Comparison of ENCODE assay signal across 8 mouse cellular contexts in genomic region chr11:63921044-63921951, GRCm38 (mm10). TPM values are rescaled to one million over a fixed set of nuclear protein-coding genes. Genes with fewer than 3 reads are reported as not detected.
DNase-seq lines count a peak whose midpoint lies in the region; ATAC-seq and TF ChIP-seq lines count a peak whose summit lies in the region.

No protein-coding gene starts in this region.

- peaks cover 72% of the 10 kb centered on the region for H3K4me1 ChIP-seq in limb, embryonic 13.5 days
- H3K4me1 ChIP-seq in neural tube, embryonic 12.5 days, result peaks cover 52% of the 10 kb centered on the region

- peak overlapping the region; percentile 87 for H3K4me2 ChIP-seq in limb, embryonic 13.5 days (replicated peaks)
- peak overlapping the region; percentile 94 for H3K4me2 ChIP-seq in neural tube, embryonic 12.5 days (replicated peaks)

- H3K9ac ChIP-seq in limb, embryonic 13.5 days, result peak overlapping the region; percentile 90
- H3K9ac ChIP-seq in neural tube, embryonic 12.5 days, result peak overlapping the region; percentile 81

- peaks cover 60% of the 10 kb centered on the region for H3K27me3 ChIP-seq in limb, embryonic 13.5 days
- peaks cover 39% of the 10 kb centered on the region for H3K27me3 ChIP-seq in neural tube, embryonic 12.5 days (replicated peaks)

- intact Hi-C loops in gastrocnemius, postnatal 14 days (cut with DNase I; ENCODE audit: low total_unique reads), result loop anchor here (5.0 to 10.0 kb wide), 2 partner anchors 154 to 796 kb away; partner anchors contain the start of gene Cox10

- H3K9me3 ChIP-seq in limb, embryonic 13.5 days, result no peaks in the 10 kb centered on the region
- no peaks in the 10 kb centered on the region for H3K9me3 ChIP-seq in neural tube, embryonic 12.5 days

- H3K4me3 ChIP-seq in layer of hippocampus, adult 2 months, result peak overlapping the region; percentile 45
- peak overlapping the region; percentile 80 for H3K4me3 ChIP-seq in limb, embryonic 13.5 days
- H3K4me3 ChIP-seq in neural tube, embryonic 12.5 days, result peak overlapping the region; percentile 72

- no peak for TF ChIP-seq CTCF in layer of hippocampus, adult 2 months (conservative IDR thresholded peaks at IDR 0.05)

- under 1% methylated on average over 80 of the region's 80 CpGs for WGBS in limb, embryonic 13.5 days
- WGBS in neural tube, embryonic 12.5 days, result under 1% methylated on average over 80 of the region's 80 CpGs

- no peak for ATAC-seq in limb, embryonic 13.5 days (ENCODE audit: low FRiP score, low read depth)
- no peak for ATAC-seq in neural tube, embryonic 12.5 days (ENCODE audit: low FRiP score, low read depth)

- no peaks in the 10 kb centered on the region for H3K36me3 ChIP-seq in limb, embryonic 13.5 days
- H3K36me3 ChIP-seq in neural tube, embryonic 12.5 days, result no peaks in the 10 kb centered on the region

- no peak overlapping the region for H3K27ac ChIP-seq in layer of hippocampus, adult 2 months
- peak overlapping the region; percentile 84 for H3K27ac ChIP-seq in limb, embryonic 13.5 days
- H3K27ac ChIP-seq in neural tube, embryonic 12.5 days, result no peak overlapping the region

- no peak for DNase-seq in layer of hippocampus, adult 2 months (ENCODE audit: low spot score in 2 of 2)
- DNase-seq in layer of hippocampus, adult 8-10 months (ENCODE audit: low spot score in 2 of 2), result no peak
- DNase-seq in T-cell, adult 2 months (ENCODE audit: low spot score), result peak; percentile 31
- peak; percentile 25 for DNase-seq in gastrocnemius, postnatal 14 days
- no peak for DNase-seq in cerebellum, adult 9-11 months
- DNase-seq in layer of hippocampus, adult 11-12 months (ENCODE audit: low spot score), result no peak

RNA-seq across cellular contexts. Expression of gene Hs3st3b1, which starts 0.8 kb away (rescaled TPM):
- under 1 TPM; 0.26 to 0.37 TPM for total RNA-seq in layer of hippocampus, adult 2 months (2021)
- total RNA-seq in layer of hippocampus, adult 8-10 months (2022), result 1 to 10 TPM in 2 of 4 experiments, under 1 TPM in 2; 0.45 to 1.6 (median 0.90) TPM
- under 1 TPM; 0.35 to 0.62 TPM for total RNA-seq in gastrocnemius, postnatal 14 days (2021)
- 25.6 and 26.1 TPM in 2 replicates for polyA plus RNA-seq in limb, embryonic 13.5 days (2015; fragmentation: Nextera tagmentation; extraction: Ambion mirVana)
- polyA plus RNA-seq in neural tube, embryonic 12.5 days (2016; fragmentation: Nextera tagmentation; extraction: Ambion mirVana), result 10.2 and 11.9 TPM in 2 replicates

Comparison
In these comparisons a context has a peak if more than half of its experiments do, and no peak if none do; other contexts are left out.
1. DNase-seq: peak in T-cell, adult 2 months (single experiment) and gastrocnemius, postnatal 14 days (single experiment); none in layer of hippocampus, adult 2 months (0 of 2), layer of hippocampus, adult 8-10 months (0 of 2), cerebellum, adult 9-11 months (single experiment) and layer of hippocampus, adult 11-12 months (single experiment).
2. Peak in every context shown above with its lines, with median percentiles within 50 percentile points of each other: H3K4me3 ChIP-seq.